Mouse (Mus musculus) ovary, postnatal 14 days (tissue): ENCODE measurements around the gene Etfa.

ENCODE experiments used
- DNase-seq: peaks from one replicate; pipeline ENCODE4 v3.0.0; 2022; ENCODE audit warnings: low spot score

Gene Etfa

GRCm38 (mm10) chr9:55511521-55511993 lies 486 bp downstream of the Etfa start:
- DNase-seq: no peak

GRCm38 (mm10) chr9:55510651-55511235 lies 1.3 kb downstream of the Etfa start:
- DNase-seq: no peak

GRCm38 (mm10) chr9:55509731-55510130 lies 2.3 kb downstream of the Etfa start:
- DNase-seq: no peak

- DNase-seq: no peak
These were observed 3.3 kb downstream of the Etfa start for GRCm38 (mm10) chr9:55508701-55509100.

GRCm38 (mm10) chr9:55507922-55508321 lies 4.1 kb downstream of the Etfa start:
- no peak for DNase-seq

GRCm38 (mm10) chr9:55482116-55482515 lies 29.9 kb downstream of the Etfa start:
- no peak for DNase-seq

GRCm38 (mm10) chr9:55478699-55479098 lies 33.3 kb downstream of the Etfa start:
- no peak for DNase-seq

GRCm38 (mm10) chr9:55476084-55476483 lies 36.0 kb downstream of the Etfa start:
- DNase-seq: no peak

GRCm38 (mm10) chr9:55468397-55468796 lies 43.6 kb downstream of the Etfa start:
- DNase-seq: no peak

GRCm38 (mm10) chr9:55453366-55453765 lies 58.7 kb downstream of the Etfa start:
- DNase-seq: no peak

GRCm38 (mm10) chr9:55452906-55453305 lies 59.1 kb downstream of the Etfa start:
- no peak for DNase-seq

- no peak for DNase-seq
These were observed 60.6 kb downstream of the Etfa start for GRCm38 (mm10) chr9:55451426-55451825.

- no peak for DNase-seq
These were observed 62.0 kb downstream of the Etfa start for GRCm38 (mm10) chr9:55450035-55450434.

- DNase-seq: no peak
These were observed 62.9 kb downstream of the Etfa start for GRCm38 (mm10) chr9:55449108-55449507.

- DNase-seq: no peak
These were observed 64.5 kb downstream of the Etfa start for GRCm38 (mm10) chr9:55447509-55447908.

GRCm38 (mm10) chr9:55439206-55439780 lies 72.8 kb downstream of the Etfa start:
- DNase-seq: no peak

GRCm38 (mm10) chr9:55438433-55438832 lies 73.6 kb downstream of the Etfa start:
- no peak for DNase-seq

GRCm38 (mm10) chr9:55433875-55434274 lies 78.2 kb downstream of the Etfa start:
- DNase-seq: no peak

GRCm38 (mm10) chr9:55432306-55433289 lies 79.4 kb downstream of the Etfa start:
- no peak for DNase-seq

GRCm38 (mm10) chr9:55430133-55430532 lies 81.9 kb downstream of the Etfa start:
- DNase-seq: no peak

GRCm38 (mm10) chr9:55429242-55429975 lies 82.6 kb downstream of the Etfa start:
- DNase-seq: peak; percentile 57

- DNase-seq: no peak
These were observed 86.7 kb downstream of the Etfa start for GRCm38 (mm10) chr9:55425271-55425810.
